Mouse (Mus musculus) lung, postnatal 0 days (tissue): Measurements from ENCODE around the gene Mafg.
"Not testable (repeated sequence)": the region's sequence is repeated elsewhere in the genome, so short reads cannot be mapped to it uniquely, and the experiment has no call there.

Experiments used
- CTCF ChIP-seq: IDR thresholded peaks from 2 replicates; pipeline ENCODE4 v1.5.1; 2016; ENCODE audit warnings: antibody characterized with exemption, mild to moderate bottlenecking
- EP300 ChIP-seq: IDR thresholded peaks from 2 replicates; pipeline ENCODE4 v1.6.1; 2016; ENCODE audit warnings: antibody characterized with exemption, mild to moderate bottlenecking, control low read depth

GRCm38 (mm10) chr11:120582982-120583293, 50.5 kb downstream of the Mafg start:
- not testable (repeated sequence) for TF ChIP-seq CTCF, EP300
